Mouse (Mus musculus): Measurements from ENCODE around the gene Fbxo10.

GRCm38 (mm10) chr4:45019009-45019408, 65.4 kb downstream of the Fbxo10 start:
- TF ChIP-seq POLR2A (IDR thresholded peaks at IDR 0.05; ENCODE audit: extremely low read depth, insufficient read depth, low read length) (no peak), CTCF (IDR thresholded peaks at IDR 0.05; ENCODE audit: low read depth, low read length) (no peak)

Data from liver, adult 2 months (tissue).